Mouse (Mus musculus) 416B (cell line): ENCODE measurements around the gene Mcf2l.

Experiments used
- DNase-seq: peaks from one replicate; pipeline ENCODE4 v3.0.0; 2011; ENCODE audit warnings: low read depth

The Mcf2l gene

GRCm38 (mm10) chr8:12873357-12874046 is at the start of gene Mcf2l:
TSS of gene Mcf2l (plus strand) at chr8:12873806.
- no peak for DNase-seq

GRCm38 (mm10) chr8:12824562-12824961 is 49.0 kb upstream of the Mcf2l start:
- DNase-seq, result no peak

GRCm38 (mm10) chr8:12825236-12825635 is 48.4 kb upstream of the Mcf2l start:
- no peak for DNase-seq

GRCm38 (mm10) chr8:12825686-12826237 is 47.8 kb upstream of the Mcf2l start:
- DNase-seq, result peak; percentile 83

DNA sequence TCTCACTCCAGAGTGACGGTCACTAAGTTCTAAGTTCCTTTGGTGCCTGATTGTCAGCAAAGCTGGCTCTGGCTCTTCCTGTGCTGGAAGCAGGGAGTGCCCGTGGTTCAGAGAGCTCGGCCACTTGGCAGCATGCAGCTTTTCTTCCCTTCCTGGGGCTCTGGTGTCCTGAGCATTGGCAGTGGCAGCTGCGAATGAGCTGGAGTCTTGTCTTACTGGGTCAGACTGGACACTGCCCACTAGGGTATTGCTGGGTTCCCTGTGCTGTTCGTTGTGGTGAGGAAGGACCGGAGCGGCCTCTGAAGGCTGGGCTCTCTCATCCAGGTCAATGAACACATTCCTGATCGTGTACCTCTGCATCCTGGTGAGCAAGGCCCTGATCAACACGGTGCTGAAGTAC is 46.5 kb upstream of the Mcf2l start:
- no peak for DNase-seq

- DNase-seq, result peak; percentile 96
These were observed 45.3 kb upstream of the Mcf2l start for GRCm38 (mm10) chr8:12828298-12828697.

GRCm38 (mm10) chr8:12829381-12829780 is 44.2 kb upstream of the Mcf2l start:
- DNase-seq, result no peak

DNA sequence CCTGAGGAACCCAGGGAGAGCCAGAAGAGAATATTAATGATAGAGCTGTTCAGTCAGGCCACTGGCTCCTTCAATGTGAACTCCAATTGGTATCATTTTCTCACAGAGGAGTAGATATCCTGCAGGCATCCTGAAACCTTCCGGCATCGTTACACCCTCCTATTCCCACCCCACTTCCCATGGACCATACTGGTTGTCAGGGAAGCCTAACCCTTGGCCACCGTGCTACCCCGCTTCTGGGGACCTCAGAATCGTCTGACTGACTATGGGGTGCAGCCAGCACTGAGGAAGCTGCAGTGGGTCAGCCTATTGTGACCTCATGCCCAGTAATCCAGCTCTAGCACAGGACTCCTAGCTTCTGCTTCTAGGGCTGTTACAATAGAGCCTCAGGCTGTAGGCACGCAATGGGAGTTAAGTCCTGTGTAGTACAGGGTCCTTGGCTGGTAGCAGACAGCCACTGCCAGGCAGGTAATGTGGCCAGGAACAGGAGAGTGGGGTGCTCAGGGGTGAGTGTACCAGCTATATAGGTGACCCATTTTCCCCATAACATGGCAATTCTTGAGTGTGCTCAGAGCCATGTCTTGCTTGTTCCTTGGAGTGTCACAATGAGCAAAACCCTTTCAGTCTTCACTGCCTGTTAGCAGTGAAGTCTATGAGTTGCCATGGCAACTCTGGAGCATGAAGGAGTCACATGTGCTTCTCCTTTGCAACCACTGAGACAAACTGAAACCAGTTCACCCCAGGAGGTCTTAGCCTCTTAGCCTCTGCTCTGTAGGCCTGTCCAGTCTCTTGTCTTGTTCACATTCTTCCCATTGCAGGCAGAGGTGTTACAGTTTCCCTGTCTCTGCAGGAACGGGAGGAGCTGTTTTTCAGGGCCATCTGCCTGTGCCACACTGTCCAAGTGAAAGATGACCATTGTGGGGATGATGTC is 41.7 kb upstream of the Mcf2l start:
- no peak for DNase-seq

DNA sequence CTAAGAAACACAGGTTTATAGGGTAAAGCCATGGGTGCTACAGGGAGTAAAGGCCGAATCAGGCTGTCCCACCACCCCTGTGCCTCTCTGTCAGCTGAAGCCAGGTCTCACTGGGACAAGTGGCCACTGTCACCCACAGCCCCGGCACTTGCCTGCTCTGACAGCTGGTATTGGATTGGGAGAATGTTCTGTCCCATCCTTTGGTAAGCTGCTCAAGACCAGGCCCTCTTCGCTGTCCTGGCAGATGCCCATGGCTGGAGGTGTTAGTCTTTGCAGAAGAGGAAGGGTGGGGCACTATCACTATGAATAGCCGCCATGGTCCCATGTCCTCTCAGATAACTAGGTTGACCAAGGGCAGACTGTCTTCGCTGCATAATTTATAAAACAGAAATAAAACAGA is 40.0 kb upstream of the Mcf2l start:
- DNase-seq, result no peak

- peak; percentile 67 for DNase-seq
These were observed 32.8 kb upstream of the Mcf2l start for GRCm38 (mm10) chr8:12840834-12841233.

DNA sequence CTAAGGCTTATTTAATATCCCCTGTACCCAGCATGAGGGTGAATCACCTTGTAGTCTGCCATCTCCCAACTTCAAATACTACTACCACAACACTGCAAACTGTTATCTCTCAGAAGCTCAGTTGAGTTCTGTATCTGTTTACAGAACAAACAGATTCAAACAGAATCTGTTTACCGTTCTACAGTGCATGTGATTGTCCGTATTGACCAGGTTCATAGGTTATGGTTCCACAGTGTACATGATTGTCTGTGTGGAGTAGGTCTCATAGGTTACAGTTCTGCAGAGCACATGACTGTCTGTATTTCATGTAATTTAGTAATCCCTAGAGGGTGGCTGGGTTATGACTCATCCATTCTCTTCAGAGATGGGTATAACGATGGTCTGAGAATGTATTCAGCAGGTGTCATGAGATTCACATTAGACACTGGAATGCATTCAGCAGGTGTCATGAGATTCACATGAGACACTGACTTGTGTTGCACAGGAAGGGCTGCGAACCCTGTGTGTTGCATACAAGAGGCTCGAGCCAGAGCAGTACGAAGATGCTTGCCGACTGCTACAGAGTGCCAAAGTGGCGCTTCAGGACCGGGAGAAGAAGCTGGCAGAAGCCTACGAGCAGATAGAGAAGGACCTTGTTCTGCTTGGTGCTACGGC is 31.1 kb upstream of the Mcf2l start:
- DNase-seq, result peak; percentile 27

- DNase-seq, result no peak
These were observed 29.2 kb upstream of the Mcf2l start for GRCm38 (mm10) chr8:12844347-12844950.

GRCm38 (mm10) chr8:12846447-12846846 is 27.2 kb upstream of the Mcf2l start:
- no peak for DNase-seq

- DNase-seq, result no peak
These were observed 22.4 kb upstream of the Mcf2l start for GRCm38 (mm10) chr8:12851241-12851640.

DNA sequence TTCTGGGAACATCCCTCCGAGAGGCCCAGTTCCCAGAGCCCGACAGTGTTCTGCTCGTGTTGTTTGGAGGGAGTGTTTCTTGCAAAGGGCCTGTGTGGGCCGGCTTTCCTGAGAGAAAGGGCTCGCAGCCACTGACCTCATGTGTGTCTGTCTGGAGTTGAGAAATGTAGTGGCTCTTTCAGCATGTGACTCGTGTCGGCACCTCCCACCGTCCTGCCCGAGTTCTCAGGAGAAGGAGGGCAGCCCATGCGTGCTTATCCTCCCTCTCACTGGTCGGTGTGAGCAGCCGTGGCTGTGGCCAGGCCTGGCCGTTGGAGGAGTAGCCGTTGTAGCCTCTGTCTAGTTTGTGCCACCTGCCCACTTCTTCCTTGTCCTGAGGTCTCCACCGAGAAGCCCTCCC is 17.6 kb upstream of the Mcf2l start:
- no peak for DNase-seq

- no peak for DNase-seq
These were observed 10.5 kb upstream of the Mcf2l start for GRCm38 (mm10) chr8:12863061-12863460.

DNA sequence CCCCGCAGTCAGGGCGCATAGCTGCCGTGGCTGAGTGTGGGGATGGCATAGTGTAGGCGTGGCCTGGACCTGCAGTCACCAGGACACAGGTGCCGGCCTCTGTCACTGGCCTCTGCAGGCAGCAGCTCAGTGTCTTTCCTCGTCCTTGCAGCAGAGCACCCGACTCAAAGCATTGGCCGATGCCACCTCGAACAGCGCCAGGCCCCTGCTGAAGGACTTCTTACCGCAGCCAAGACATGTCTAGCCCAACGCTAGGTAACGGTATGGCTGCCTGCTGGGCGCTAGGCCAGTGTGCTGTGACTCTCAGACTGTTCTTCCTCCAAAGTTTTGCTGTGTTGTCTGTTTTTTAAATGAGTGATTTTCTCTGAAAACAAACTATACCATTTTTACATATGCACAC is 10.0 kb upstream of the Mcf2l start:
- DNase-seq, result no peak

GRCm38 (mm10) chr8:12865790-12866189 is 7.8 kb upstream of the Mcf2l start:
- no peak for DNase-seq

GRCm38 (mm10) chr8:12869661-12870060 is 3.9 kb upstream of the Mcf2l start:
- no peak for DNase-seq

GRCm38 (mm10) chr8:12870656-12871055 is 3.0 kb upstream of the Mcf2l start:
- DNase-seq, result no peak

DNA sequence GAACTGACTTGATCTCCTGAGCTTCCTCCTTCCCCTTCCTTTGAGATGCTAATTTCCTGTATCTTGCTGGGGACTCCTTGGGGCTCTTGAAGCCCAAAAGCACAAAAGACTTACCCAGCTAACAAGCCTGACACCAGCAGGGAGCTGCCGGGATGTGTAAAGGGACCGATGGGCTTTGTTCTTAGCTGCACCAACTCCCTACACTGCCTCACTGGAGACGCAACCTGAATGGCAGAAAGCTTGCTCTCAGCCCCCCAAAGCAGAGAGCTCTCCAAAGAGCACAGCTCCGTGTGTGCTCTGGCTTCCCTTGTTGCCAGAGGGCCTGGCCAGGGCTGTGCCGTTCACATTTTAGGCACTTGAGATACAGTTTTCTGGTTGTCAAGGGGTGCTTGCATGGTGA is 2.1 kb upstream of the Mcf2l start:
- no peak for DNase-seq

GRCm38 (mm10) chr8:12872983-12873356 is 636 bp upstream of the Mcf2l start:
- no peak for DNase-seq
